Mouse (Mus musculus) ES-Bruce4 (cell line): ENCODE measurements around the gene Shisa8.

ENCODE experiments used
- CTCF ChIP-seq: IDR thresholded peaks from one replicate; pipeline ENCODE4 v1.8.1; 2011; ENCODE audit warnings: low read depth, low read length
- EP300 ChIP-seq: IDR thresholded peaks from 2 replicates; pipeline ENCODE4 v1.6.1; 2011; ENCODE audit warnings: low read depth, low read length; ENCODE audit not compliant: insufficient read depth

GRCm38 (mm10) chr15:82186931-82187330 lies 25.7 kb downstream of the Shisa8 start:
- TF ChIP-seq CTCF (no peak), EP300 (no peak)
